Mouse (Mus musculus): ENCODE data around the gene Gper1.

- TF ChIP-seq CTCF (IDR thresholded peaks at IDR 0.05; ENCODE audit: control insufficient read depth, insufficient read depth, low read length) (no peak), POLR2A (IDR thresholded peaks at IDR 0.05; ENCODE audit: borderline replicate concordance, control insufficient read depth, low read depth, low read length) (no peak)
These were observed 25.1 kb downstream of the Gper1 start for GRCm38 (mm10) chr5:139448025-139448424.
